Comparison of ENCODE assay signal across 10 mouse cellular contexts in the genomic region with DNA sequence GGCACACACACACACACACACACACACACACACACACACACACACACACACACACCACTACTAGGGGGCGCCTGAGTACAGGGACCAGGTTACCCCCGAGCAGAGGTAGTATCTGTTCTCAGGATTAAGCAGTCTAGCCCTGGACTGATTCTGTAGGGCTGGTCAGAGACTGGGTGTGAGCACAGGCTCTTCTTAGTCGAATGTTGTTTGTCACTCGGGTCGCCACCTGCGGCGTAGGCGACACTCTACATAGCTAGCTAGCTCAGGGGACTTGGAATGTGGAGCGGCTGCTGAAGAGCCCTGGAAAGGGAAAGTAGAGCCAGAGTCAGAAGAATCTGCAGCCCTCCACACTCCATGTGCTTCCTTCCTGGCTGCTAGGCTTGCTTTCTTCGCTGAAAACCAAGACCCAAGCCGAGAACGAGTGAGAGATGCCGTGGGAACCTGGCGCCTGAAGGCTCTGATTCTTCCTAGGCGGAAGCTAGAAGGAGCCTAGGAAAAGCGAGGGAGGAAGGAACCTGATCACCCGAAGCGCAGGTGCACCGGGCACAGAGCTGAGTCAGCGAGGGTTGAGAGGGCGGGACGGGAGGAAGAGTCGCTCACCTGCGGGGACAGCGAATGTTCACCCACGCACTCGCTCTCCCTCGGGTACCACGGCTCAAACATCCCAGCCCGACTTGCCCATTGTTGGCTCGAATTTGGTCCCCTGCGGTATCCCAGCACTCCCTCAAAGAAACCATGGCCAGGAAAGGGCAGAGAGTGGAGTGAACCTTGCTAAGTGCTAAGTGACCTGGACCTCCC. TPM values are rescaled to one million over a fixed set of nuclear protein-coding genes. Genes with fewer than 3 reads are reported as not detected.
DNase-seq lines count a peak whose midpoint lies in the region; ATAC-seq and TF ChIP-seq lines count a peak whose summit lies in the region.
"Had no signal": no experiment of that assay in that cellular context is flagged by ENCODE, and none has a peak within 500 bp of the region (broad histone marks: within the 10 kb centered on the region; RNA-seq: fewer than 3 reads in every experiment).

No protein-coding gene starts in this region.

- intact Hi-C loops in heart, postnatal 25 days (cut with DNase I), result loop anchor here (5.0 kb wide), 1 partner anchor 83 kb away; no protein-coding TSS in a partner anchor

- H3K27ac ChIP-seq in heart, embryonic 12.5 days (ENCODE audit: poor library complexity, severe bottlenecking), result no peak overlapping the region
- no peak overlapping the region for H3K27ac ChIP-seq in ES-E14 (ENCODE audit: insufficient read depth, low read depth, low read length, poor library complexity, severe bottlenecking)
- H3K27ac ChIP-seq in intestine, embryonic 15.5 days, result no peak overlapping the region
- H3K27ac ChIP-seq in midbrain, embryonic 12.5 days (replicated peaks), result no peak overlapping the region

- H3K27me3 ChIP-seq in heart, embryonic 12.5 days (replicated peaks), result peaks cover 57% of the 10 kb centered on the region
- peaks cover 34% of the 10 kb centered on the region for H3K27me3 ChIP-seq in intestine, embryonic 15.5 days (replicated peaks)
- H3K27me3 ChIP-seq in midbrain, embryonic 12.5 days, result peaks cover 64% of the 10 kb centered on the region

- no peaks in the 10 kb centered on the region for H3K36me3 ChIP-seq in heart, embryonic 12.5 days
- H3K36me3 ChIP-seq in ES-E14 (ENCODE audit: control insufficient read depth, insufficient read depth, low read length, poor library complexity, severe bottlenecking), result no peaks in the 10 kb centered on the region
- H3K36me3 ChIP-seq in intestine, embryonic 15.5 days, result no peaks in the 10 kb centered on the region
- H3K36me3 ChIP-seq in midbrain, embryonic 12.5 days, result no peaks in the 10 kb centered on the region

- 2% methylated on average over 32 of the region's 32 CpGs for WGBS in heart, embryonic 12.5 days
- 2% methylated on average over 32 of the region's 32 CpGs for WGBS in intestine, embryonic 15.5 days
- under 1% methylated on average over 32 of the region's 32 CpGs for WGBS in midbrain, embryonic 12.5 days

- no peaks in the 10 kb centered on the region for H3K9me3 ChIP-seq in heart, embryonic 12.5 days (replicated peaks)
- H3K9me3 ChIP-seq in ES-E14 (ENCODE audit: control insufficient read depth, insufficient read depth, low read depth, low read length), result no peaks in the 10 kb centered on the region
- no peaks in the 10 kb centered on the region for H3K9me3 ChIP-seq in intestine, embryonic 15.5 days
- no peaks in the 10 kb centered on the region for H3K9me3 ChIP-seq in midbrain, embryonic 12.5 days

- DNase-seq in heart, postnatal 25 days (ENCODE audit: low spot score), result no peak
- DNase-seq in ES-E14 (ENCODE audit: low read depth, low spot score), result no peak
- DNase-seq in embryo, embryonic 9.5 days (ENCODE audit: extremely low spot score), result peak; percentile 24
- DNase-seq in ovary, postnatal 36 days (ENCODE audit: low spot score), result no peak

- peak overlapping the region; percentile 89 for H3K4me2 ChIP-seq in heart, embryonic 12.5 days
- peak overlapping the region; percentile 92 for H3K4me2 ChIP-seq in intestine, embryonic 15.5 days (replicated peaks)
- peak overlapping the region; percentile 99 for H3K4me2 ChIP-seq in midbrain, embryonic 12.5 days (replicated peaks)

- in situ Hi-C loops in ES-E14 (cut with MboI; ENCODE audit: low sequenced_read_pairs in 2 of 2, unreplicated experiment in 2 of 2), result no loop called here

- peaks cover 19% of the 10 kb centered on the region for H3K4me1 ChIP-seq in heart, embryonic 12.5 days (replicated peaks)
- H3K4me1 ChIP-seq in ES-E14 (ENCODE audit: control insufficient read depth in 2 of 2, insufficient read depth in 2 of 2, low read length in 2 of 2, poor library complexity in 1 of 2), result peaks cover 0 to 4% of the 10 kb centered on the region in 2 experiments; a peak in 2 of 4 replicates
- peaks cover 22% of the 10 kb centered on the region for H3K4me1 ChIP-seq in intestine, embryonic 15.5 days (replicated peaks)
- peaks cover 37% of the 10 kb centered on the region for H3K4me1 ChIP-seq in midbrain, embryonic 12.5 days

- no peak for ATAC-seq in heart, embryonic 12.5 days (ENCODE audit: insufficient number of reproducible peaks, low FRiP score)
- ATAC-seq in intestine, embryonic 15.5 days, result peak; percentile 36
- no peak for ATAC-seq in midbrain, embryonic 12.5 days (ENCODE audit: low FRiP score, low read depth)
- ATAC-seq in megakaryocyte-erythroid progenitor cell, adult 5-6 weeks (replicated peaks; ENCODE audit: low FRiP score, low TSS enrichment, poor library complexity, severe bottlenecking), result no peak

- H3K4me3 ChIP-seq in heart, embryonic 12.5 days, result peak overlapping the region; percentile 63
- H3K4me3 ChIP-seq in ES-E14 (ENCODE audit: insufficient read depth in 1 of 2, low read depth in 1 of 2, low read length in 2 of 2, poor library complexity in 1 of 2, severe bottlenecking in 1 of 2), result peak overlapping the region; percentile 41 to 48
- H3K4me3 ChIP-seq in intestine, embryonic 15.5 days (replicated peaks), result peak overlapping the region; percentile 66
- H3K4me3 ChIP-seq in midbrain, embryonic 12.5 days, result peak overlapping the region; percentile 68

- H3K9ac ChIP-seq in heart, embryonic 12.5 days, result peak overlapping the region; percentile 81; the same call in 1 of the 2 replicates
- H3K9ac ChIP-seq in ES-E14 (ENCODE audit: insufficient read depth, low read depth, low read length, poor library complexity, severe bottlenecking), result no peak overlapping the region
- peak overlapping the region; percentile 67 for H3K9ac ChIP-seq in intestine, embryonic 15.5 days
- H3K9ac ChIP-seq in midbrain, embryonic 12.5 days (replicated peaks), result peak overlapping the region; percentile 68

TF ChIP-seq in ES-E14, 5 proteins besides CTCF, POLR2A, EP300 and RAD21:
- TF ChIP-seq HCFC1 (IDR thresholded peaks at IDR 0.05; ENCODE audit: borderline replicate concordance, insufficient read depth, low read length) (no peak), ZC3H11A (IDR thresholded peaks at IDR 0.05; ENCODE audit: borderline replicate concordance, low read depth, low read length) (no peak), ZNF384 (IDR thresholded peaks at IDR 0.05; ENCODE audit: low read depth, low read length) (no peak), CHD2 (IDR thresholded peaks at IDR 0.05; ENCODE audit: low read depth, low read length) (no peak), MAFK (IDR thresholded peaks at IDR 0.05; ENCODE audit: insufficient read depth, low read depth, low read length) (peak; percentile 74)

RNA-seq across cellular contexts. Expression of gene Gm13889, which starts 2.0 kb away (rescaled TPM):
- polyA plus RNA-seq in heart, embryonic 12.5 days (2016; fragmentation: Nextera tagmentation; extraction: Ambion mirVana), result 5.9 and 6.9 TPM in 2 replicates
- total RNA-seq in heart, postnatal 25 days (2021), result 10 to 100 TPM in 1 of 2 experiments, 1 to 10 TPM in 1; 9.5 to 11.2 TPM
- total RNA-seq in ES-E14 (2012; rRNA removed), result 1.0 and 1.5 TPM in 2 replicates
- 14.4 and 16.4 TPM in 2 replicates for polyA plus RNA-seq in intestine, embryonic 15.5 days (2015; fragmentation: Nextera tagmentation; extraction: Ambion mirVana)
- polyA plus RNA-seq in midbrain, embryonic 12.5 days (2016; fragmentation: Nextera tagmentation; extraction: Ambion mirVana), result 4.2 and 5.2 TPM in 2 replicates
- not detected in 2 replicates for total RNA-seq in megakaryocyte-erythroid progenitor cell, adult 5-6 weeks (2014; fragmentation: Nextera tagmentation)
- not detected in 2 replicates for total RNA-seq in megakaryocyte-erythroid progenitor cell, adult 5-6 weeks (2017)
- total RNA-seq: MEL had no signal

RNA-seq across cellular contexts. Expression of gene Gm27027, which starts 41.2 kb away (rescaled TPM):
- polyA plus RNA-seq in heart, embryonic 12.5 days (2016; fragmentation: Nextera tagmentation; extraction: Ambion mirVana), result not detected in 2 replicates
- not detected for total RNA-seq in heart, postnatal 25 days (2021)
- not detected in 2 replicates for total RNA-seq in ES-E14 (2012; rRNA removed)
- polyA plus RNA-seq in intestine, embryonic 15.5 days (2015; fragmentation: Nextera tagmentation; extraction: Ambion mirVana), result not detected in 2 replicates
- polyA plus RNA-seq in midbrain, embryonic 12.5 days (2016; fragmentation: Nextera tagmentation; extraction: Ambion mirVana), result not detected in 2 replicates
- total RNA-seq in megakaryocyte-erythroid progenitor cell, adult 5-6 weeks (2014; fragmentation: Nextera tagmentation), result not detected in 2 replicates
- not detected in 2 replicates for total RNA-seq in megakaryocyte-erythroid progenitor cell, adult 5-6 weeks (2017)
- total RNA-seq: layer of hippocampus, adult 8-10 months; MEL had no signal

RNA-seq across cellular contexts. Expression of gene Alkbh3, which starts 55.6 kb away (rescaled TPM):
- 60.3 and 63.1 TPM in 2 replicates for polyA plus RNA-seq in heart, embryonic 12.5 days (2016; fragmentation: Nextera tagmentation; extraction: Ambion mirVana)
- 10 to 100 TPM; 56.9 to 63.9 TPM for total RNA-seq in heart, postnatal 25 days (2021)
- 41.5 and 50.2 TPM in 2 replicates for total RNA-seq in ES-E14 (2012; rRNA removed)
- 63.6 and 72.2 TPM in 2 replicates for polyA plus RNA-seq in intestine, embryonic 15.5 days (2015; fragmentation: Nextera tagmentation; extraction: Ambion mirVana)
- 50.1 and 55.8 TPM in 2 replicates for polyA plus RNA-seq in midbrain, embryonic 12.5 days (2016; fragmentation: Nextera tagmentation; extraction: Ambion mirVana)
- 86.0 and 122 TPM in 2 replicates for total RNA-seq in megakaryocyte-erythroid progenitor cell, adult 5-6 weeks (2014; fragmentation: Nextera tagmentation)
- 31.9 and 36.9 TPM in 2 replicates for total RNA-seq in megakaryocyte-erythroid progenitor cell, adult 5-6 weeks (2017)
- total RNA-seq: MEL had no signal
